Mouse (Mus musculus) spleen, adult 2 months (tissue): ENCODE results near the gene Negr1.

Experiments used
- CTCF ChIP-seq: fragments of 200-500 bp; IDR thresholded peaks from 2 replicates; pipeline ENCODE4 v1.5.1; 2011; ENCODE audit warnings: mild to moderate bottlenecking, inconsistent platforms; ENCODE audit not compliant: insufficient read depth, insufficient read length, insufficient replicate concordance; ENCODE audit errors: extremely low read depth
- POLR2A ChIP-seq: fragments of 200-500 bp; IDR thresholded peaks from 2 replicates; pipeline ENCODE4 v1.6.1; 2011; ENCODE audit warnings: low read depth, low read length, inconsistent platforms

DNA sequence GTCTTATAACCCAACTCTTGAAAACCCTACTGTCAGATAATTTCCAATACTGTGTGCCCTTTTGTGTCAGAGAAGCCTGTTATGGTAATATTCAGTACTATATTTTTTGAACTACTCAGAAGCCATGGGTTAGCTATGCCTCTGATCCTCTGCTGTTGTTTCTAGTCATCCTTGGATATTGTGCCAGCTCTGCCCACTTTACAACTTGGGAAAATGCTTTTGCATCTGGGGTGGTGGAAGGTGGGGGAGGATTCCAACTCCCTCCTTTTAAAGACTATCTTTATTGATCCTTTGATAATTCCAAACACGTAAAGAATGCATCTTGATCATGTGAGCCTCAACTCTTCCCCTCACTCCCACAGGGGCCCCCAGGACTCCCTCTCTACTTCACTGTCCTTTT is 361.6 kb downstream of the Negr1 start:
- no peak for TF ChIP-seq CTCF
- TF ChIP-seq POLR2A: no peak
